Mouse (Mus musculus) heart, embryonic 16.5 days (tissue): ENCODE data around the gene Pgpep1. TPM values are rescaled to one million over a fixed set of nuclear protein-coding genes. Genes with fewer than 3 reads are reported as not detected.

Experiments used
- ATAC-seq: fragments of 200-750 bp; cut with Nextera tagmentation; replicated peaks from 2 replicates; pipeline ENCODE4 v1.8.0; 2017; ENCODE audit warnings: moderate number of reproducible peaks; ENCODE audit not compliant: insufficient read depth, low FRiP score; ENCODE audit errors: extremely low read depth
- H3K27ac ChIP-seq: fragments of 300-500 bp; sonication (generic); 2 replicates; pipeline ENCODE4 v1.5.1; 2014; ENCODE audit warnings: mild to moderate bottlenecking, low read length, control low read depth, moderate library complexity
- H3K27me3 ChIP-seq: fragments of 300-500 bp; sonication (generic); 2 replicates; pipeline ENCODE4 v1.6.1; 2014; ENCODE audit warnings: low read length, mixed read lengths; ENCODE audit not compliant: control insufficient read depth, insufficient read depth
- H3K36me3 ChIP-seq: fragments of 300-500 bp; sonication (generic); 2 replicates; pipeline ENCODE4 v1.6.1; 2014; ENCODE audit not compliant: control insufficient read depth, insufficient read depth
- H3K4me1 ChIP-seq: fragments of 300-500 bp; sonication (generic); 2 replicates; pipeline ENCODE4 v1.6.1; 2014; ENCODE audit warnings: low read length, mixed read lengths; ENCODE audit not compliant: control insufficient read depth, insufficient read depth
- H3K4me2 ChIP-seq: fragments of 300-500 bp; sonication (generic); 2 replicates; pipeline ENCODE4 v1.6.1; 2014; ENCODE audit warnings: low read depth, mild to moderate bottlenecking, control low read depth, low read length
- H3K4me3 ChIP-seq: fragments of 300-500 bp; sonication (generic); 2 replicates; pipeline ENCODE4 v1.5.1; 2014; ENCODE audit warnings: mild to moderate bottlenecking, control low read depth, low read length
- H3K9ac ChIP-seq: fragments of 300-500 bp; sonication (generic); 2 replicates; pipeline ENCODE4 v1.6.1; 2014; ENCODE audit warnings: low read length, control low read depth
- H3K9me3 ChIP-seq: fragments of 300-500 bp; sonication (generic); replicated peaks from 2 replicates; pipeline ENCODE4 v1.6.1; 2016; ENCODE audit warnings: low read length; ENCODE audit not compliant: control insufficient read depth
- WGBS: fragments of 180-500 bp; shearing (Covaris S2); extraction: QIAGEN DNeasy Blood & Tissue Kit; methylation state at CpG from one replicate; pipeline ENCODE4 v1.1.7; 2014; 5-methylcytosine and 5-hydroxymethylcytosine counted together
- polyA plus RNA-seq: library from polyadenylated mRNA; unstranded; fragments of >200 nt; fragmentation: Nextera tagmentation; extraction: Ambion mirVana; gene quantifications from 2 replicates; pipeline ENCODE4 v1.2.1, GENCODE M21; 2015

Gene Pgpep1
- polyA plus RNA-seq, result 35.5 and 36.7 TPM in 2 replicates

DNA sequence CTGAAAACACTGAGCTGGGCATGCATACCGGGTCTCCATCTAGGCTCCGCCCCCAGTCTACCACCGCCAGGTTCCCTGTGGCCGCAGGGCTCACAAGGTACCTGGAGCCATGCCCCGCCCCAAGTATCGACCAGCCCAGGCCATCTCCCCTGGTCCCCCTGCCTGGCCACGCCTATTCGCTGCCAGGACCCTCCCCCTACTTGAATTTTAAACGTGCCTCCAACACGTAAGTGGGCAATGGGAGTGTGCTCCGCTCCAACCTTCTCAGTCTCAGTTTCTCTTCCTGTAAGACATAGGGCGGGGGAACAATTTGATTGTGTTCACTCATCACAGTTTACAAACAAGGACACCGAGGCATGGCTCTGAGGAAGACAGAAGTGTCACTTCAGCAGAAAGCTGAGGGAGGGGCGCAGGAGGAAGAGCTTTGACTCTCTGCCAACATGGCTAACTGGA, at the start of gene Pgpep1:
Gene Pgpep1 (minus strand): TSS at position 116 of the 453 bp plus-strand sequence.
- Histone ChIP-seq H3K9ac (peak within 1 kb of the TSS; percentile 94), H3K9me3 (no peaks in the 10 kb centered on the region), H3K4me2 (peak within 1 kb of the TSS; percentile 84), H3K27ac (peak within 1 kb of the TSS; percentile 91), H3K27me3 (no peaks in the 10 kb centered on the region), H3K36me3 (peaks cover 13% of the 10 kb centered on the region), H3K4me3 (peak within 1 kb of the TSS; percentile 87), H3K4me1 (peaks cover 22% of the 10 kb centered on the region)
- WGBS, result 4% methylated on average over 14 of the region's 14 CpGs
- ATAC-seq, result peak; percentile 37

- ATAC-seq, result no peak
- Histone ChIP-seq H3K27ac (no peak overlapping the region), H3K36me3 (no peaks in the 10 kb centered on the region), H3K4me1 (no peaks in the 10 kb centered on the region), H3K4me2 (no peak overlapping the region), H3K27me3 (no peaks in the 10 kb centered on the region), H3K9me3 (no peaks in the 10 kb centered on the region), H3K9ac (no peak overlapping the region), H3K4me3 (no peak overlapping the region)
- 94% methylated on average over 9 of the region's 9 CpGs for WGBS
Observed at GRCm38 (mm10) chr8:70709794-70710193, 49.6 kb upstream of the Pgpep1 start.

- H3K27ac ChIP-seq, result no peak overlapping the region
- no peak overlapping the region for H3K4me2 ChIP-seq
- H3K4me1 ChIP-seq, result no peaks in the 10 kb centered on the region
- WGBS, result 87% methylated on average over 14 of the region's 14 CpGs
- no peaks in the 10 kb centered on the region for H3K9me3 ChIP-seq
- H3K36me3 ChIP-seq, result no peaks in the 10 kb centered on the region
- no peak for ATAC-seq
- no peaks in the 10 kb centered on the region for H3K27me3 ChIP-seq
- no peak overlapping the region for H3K4me3 ChIP-seq
- no peak overlapping the region for H3K9ac ChIP-seq
Observed at GRCm38 (mm10) chr8:70708281-70708680, 48.1 kb upstream of the Pgpep1 start.

DNA sequence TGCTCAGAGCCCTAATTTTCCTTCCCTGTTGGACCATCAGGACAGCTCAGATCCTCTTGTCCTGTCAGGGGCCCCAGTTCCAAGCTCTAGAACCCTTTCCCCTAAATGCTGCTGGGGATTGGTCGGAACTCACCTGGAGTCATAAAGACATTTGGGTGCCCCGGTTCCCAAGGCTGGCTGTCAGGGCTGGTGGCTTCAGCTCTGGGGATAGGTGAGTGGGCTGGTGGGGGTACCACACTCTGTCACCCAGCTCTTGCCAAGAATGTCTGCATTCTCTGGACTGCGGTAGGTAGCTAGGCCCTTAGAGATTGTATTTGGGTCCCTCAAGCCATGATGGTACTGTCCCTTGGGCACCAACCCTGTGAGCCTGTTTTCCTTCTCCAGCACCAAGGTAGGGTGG, 43.1 kb upstream of the Pgpep1 start, which contains the start of gene Iqcn:
Gene Iqcn (plus strand): TSS at position 171 of the 400 bp plus-strand sequence.
- H3K27me3 ChIP-seq, result no peaks in the 10 kb centered on the region
- 0 out of 2 replicates have a peak, but pooled peaks cover 2% of the 10 kb centered on the region for H3K36me3 ChIP-seq
- H3K9ac ChIP-seq, result no peak within 1 kb of the TSS
- H3K27ac ChIP-seq, result peak within 1 kb of the TSS; percentile 2; the same call in 1 of the 2 replicates
- 82% methylated on average over 3 of the region's 3 CpGs for WGBS
- H3K4me3 ChIP-seq, result no peak within 1 kb of the TSS
- H3K4me1 ChIP-seq, result peaks cover 16% of the 10 kb centered on the region
- H3K4me2 ChIP-seq, result no peak within 1 kb of the TSS
- no peaks in the 10 kb centered on the region for H3K9me3 ChIP-seq
- no peak for ATAC-seq

DNA sequence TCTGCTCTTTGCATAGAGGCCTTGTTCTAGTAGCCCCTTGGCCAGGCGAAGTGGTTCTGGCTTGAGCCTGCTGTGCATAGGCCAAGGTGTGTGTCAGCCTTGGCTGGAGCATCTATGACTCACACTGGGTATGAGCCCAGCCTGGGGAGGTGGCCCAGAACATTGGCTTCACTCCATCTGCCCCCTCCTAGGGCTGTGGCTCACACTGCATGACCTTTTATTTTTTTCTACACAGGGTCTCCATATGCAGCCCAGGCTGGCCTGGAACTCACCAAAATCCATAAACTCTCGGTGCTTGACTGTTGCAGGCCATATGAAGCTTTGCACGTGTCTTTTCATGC, 42.6 kb upstream of the Pgpep1 start:
- no peak overlapping the region for H3K4me3 ChIP-seq
- ATAC-seq, result no peak
- H3K9ac ChIP-seq, result no peak overlapping the region
- H3K9me3 ChIP-seq, result no peaks in the 10 kb centered on the region
- no peak overlapping the region for H3K4me2 ChIP-seq
- no peaks in the 10 kb centered on the region for H3K27me3 ChIP-seq
- WGBS, result 65% methylated on average over 3 of the region's 3 CpGs
- peaks cover 19% of the 10 kb centered on the region for H3K4me1 ChIP-seq
- H3K27ac ChIP-seq, result 0 out of 2 replicates have a peak overlapping the region, but pooled peaks have one; percentile 2
- 0 out of 2 replicates have a peak, but pooled peaks cover 2% of the 10 kb centered on the region for H3K36me3 ChIP-seq

DNA sequence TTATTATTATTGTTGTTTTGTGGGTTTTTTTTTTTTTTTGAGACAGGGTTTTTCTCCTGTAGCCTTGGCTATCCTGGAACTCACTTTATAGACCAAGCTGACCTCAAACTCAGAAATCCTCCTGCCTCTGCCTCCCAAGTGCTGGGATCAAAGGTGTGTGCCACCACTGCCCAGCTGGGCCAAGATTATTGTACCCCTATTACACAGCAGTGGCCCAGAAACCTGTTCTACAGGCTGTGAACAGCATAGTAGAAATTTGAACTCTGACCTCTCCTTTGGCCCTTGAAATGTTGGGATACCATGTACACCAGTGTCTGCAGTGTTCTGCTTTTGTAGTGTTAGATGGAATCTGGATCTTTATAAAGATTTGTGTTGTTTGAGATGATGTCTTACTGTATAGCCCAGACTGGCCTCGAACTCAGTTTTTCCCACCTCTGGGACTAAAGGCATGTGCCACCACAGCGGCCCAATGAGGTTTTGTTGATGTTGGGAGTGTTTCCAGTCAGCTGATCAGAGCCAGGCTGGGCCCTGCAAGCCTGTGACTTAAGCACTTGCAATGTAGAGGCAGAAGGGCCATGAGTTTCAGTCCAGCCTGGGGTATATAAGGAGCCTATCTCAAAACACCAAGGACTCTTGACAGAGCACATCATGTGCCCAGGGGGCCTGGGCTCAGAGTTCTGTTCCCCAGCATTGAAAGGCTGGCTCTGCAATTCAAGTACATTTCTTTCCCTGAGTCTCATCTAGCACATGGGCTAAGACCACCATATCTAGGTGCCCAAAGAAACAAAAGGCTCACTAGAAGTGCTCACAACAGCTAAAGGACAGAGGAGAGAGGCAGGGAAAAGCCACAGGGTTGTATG, 42.0 kb upstream of the Pgpep1 start:
- peak overlapping the region; percentile 73; the same call in 1 of the 2 replicates for H3K4me2 ChIP-seq

DNA sequence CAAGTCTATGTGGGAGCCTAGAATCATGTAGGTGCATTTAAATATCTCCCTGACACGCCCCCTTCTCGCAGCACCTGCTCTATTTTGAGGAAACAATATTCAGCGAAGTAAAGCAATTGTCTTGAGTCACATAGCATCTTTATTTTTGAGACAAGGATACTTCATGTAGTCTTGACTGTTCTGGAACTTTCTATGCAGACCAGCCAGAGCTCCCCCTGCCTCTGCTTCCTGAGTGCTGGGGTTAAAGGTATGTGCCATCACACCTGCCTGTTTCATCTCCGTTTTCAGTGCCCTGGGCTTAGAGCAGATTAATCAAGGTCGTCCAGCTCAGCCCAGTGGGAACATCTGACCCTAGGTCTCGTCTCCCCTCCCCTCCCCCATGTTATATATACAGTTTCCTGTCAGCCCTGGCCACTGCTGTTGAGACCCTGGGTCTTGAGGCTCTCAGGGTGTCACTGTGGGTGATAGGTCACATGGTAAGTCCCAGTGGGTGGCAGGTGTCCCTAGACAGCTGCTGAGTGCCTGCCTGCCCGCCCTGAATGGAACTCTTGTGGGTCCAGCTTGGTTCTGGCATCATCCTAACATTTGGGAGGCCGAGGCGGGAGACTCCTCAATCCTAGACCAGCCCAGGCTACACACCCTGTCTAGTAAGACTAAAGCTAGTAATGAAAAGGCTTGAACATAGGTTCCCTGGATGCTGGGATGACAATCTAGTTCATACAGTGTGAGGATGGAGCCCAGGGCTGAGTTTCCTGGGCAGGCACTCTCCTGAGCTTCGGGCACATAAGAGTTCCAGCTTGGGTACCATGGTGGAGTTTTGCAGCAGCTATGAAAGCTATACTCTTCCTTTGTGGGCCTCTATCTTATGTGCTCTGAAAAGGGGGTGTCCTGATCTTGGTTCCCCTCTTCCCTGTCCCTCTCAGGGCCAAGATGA, 41.1 kb upstream of the Pgpep1 start:
- Histone ChIP-seq H3K4me3 (peak overlapping the region; percentile 88), H3K4me2 (peak overlapping the region; percentile 73), H3K36me3 (0 out of 2 replicates have a peak, but pooled peaks cover 2% of the 10 kb centered on the region), H3K27me3 (no peaks in the 10 kb centered on the region), H3K9ac (peak overlapping the region; percentile 99), H3K27ac (peak overlapping the region; percentile 99), H3K9me3 (no peaks in the 10 kb centered on the region), H3K4me1 (peaks cover 33% of the 10 kb centered on the region)
- no peak for ATAC-seq
- WGBS, result 49% methylated on average over 10 of the region's 10 CpGs

More for the DNA sequence above, 42.0 kb upstream of the Pgpep1 start:
- peak overlapping the region; percentile 2; the same call in 1 of the 2 replicates for H3K27ac ChIP-seq
- no peak overlapping the region; the same call in 1 of the 2 replicates for H3K4me3 ChIP-seq
- no peaks in the 10 kb centered on the region for H3K9me3 ChIP-seq
- ATAC-seq, result no peak
- WGBS, result 72% methylated on average over 2 of the region's 2 CpGs
- 0 out of 2 replicates have a peak, but pooled peaks cover 2% of the 10 kb centered on the region for H3K36me3 ChIP-seq
- peaks cover 25% of the 10 kb centered on the region for H3K4me1 ChIP-seq
- no peak overlapping the region for H3K9ac ChIP-seq
- no peaks in the 10 kb centered on the region for H3K27me3 ChIP-seq

- Histone ChIP-seq H3K9ac (peak overlapping the region; percentile 99), H3K36me3 (0 out of 2 replicates have a peak, but pooled peaks cover 2% of the 10 kb centered on the region), H3K27ac (peak overlapping the region; percentile 99), H3K9me3 (no peaks in the 10 kb centered on the region), H3K4me3 (peak overlapping the region; percentile 88), H3K4me2 (peak overlapping the region; percentile 73), H3K27me3 (no peaks in the 10 kb centered on the region), H3K4me1 (peaks cover 40% of the 10 kb centered on the region)
- peak; percentile 2; the same call in 1 of the 2 replicates for ATAC-seq
- WGBS, result under 1% methylated on average over 20 of the region's 20 CpGs
Observed at GRCm38 (mm10) chr8:70700555-70700922, 40.4 kb upstream of the Pgpep1 start.
